Mouse (Mus musculus) cerebellum, adult 2 months (tissue): ENCODE measurements at regions not wholly inside any gene's neighbourhood (a gene's known extent, or its start where the extent isn't known, plus 50 kb on each side); places are given as distances from the start of the nearest gene placed in this dataset.

Source experiments
- DNase-seq, 2 experiments: peaks; one replicate each; pipeline ENCODE4 v3.0.0; 2021
- H3K27ac ChIP-seq: fragments of 200-500 bp; 2 replicates; pipeline ENCODE4 v1.5.1; 2012; ENCODE audit warnings: low read length, control low read depth, inconsistent platforms; ENCODE audit not compliant: insufficient read depth
- H3K27me3 ChIP-seq: fragments of 200-500 bp; 2 replicates; pipeline ENCODE4 v1.6.1; 2012; ENCODE audit warnings: inconsistent platforms, mild to moderate bottlenecking, low read length, moderate library complexity; ENCODE audit not compliant: control insufficient read depth, insufficient read depth
- H3K4me1 ChIP-seq: fragments of 200-500 bp; 2 replicates; pipeline ENCODE4 v1.6.1; 2011; ENCODE audit warnings: low read length; ENCODE audit not compliant: control insufficient read depth, insufficient read depth
- H3K4me3 ChIP-seq: fragments of 200-500 bp; replicated peaks from 2 replicates; pipeline ENCODE3; 2011; ENCODE audit warnings: mild to moderate bottlenecking, low read depth, low read length, control low read depth; ENCODE audit not compliant: insufficient read depth
- CTCF ChIP-seq: fragments of 200-500 bp; IDR thresholded peaks from 2 replicates; pipeline ENCODE4 v1.5.1; 2011; ENCODE audit warnings: low read depth, mild to moderate bottlenecking, control low read depth, low read length, moderate library complexity, borderline replicate concordance; ENCODE audit not compliant: insufficient read depth
- POLR2A ChIP-seq: fragments of 200-500 bp; IDR thresholded peaks from 2 replicates; pipeline ENCODE4 v1.6.1; 2011; ENCODE audit warnings: low read length, control low read depth, borderline replicate concordance; ENCODE audit not compliant: insufficient read depth
- WGBS: fragments of 180-500 bp; shearing (Covaris S2); methylation state at CpG from one replicate; pipeline ENCODE4 v1.1.7; 2018; 5-methylcytosine and 5-hydroxymethylcytosine counted together

GRCm38 (mm10) chr8:17704289-17704688 lies 1273.8 kb downstream of the Defb40 start:
- Histone ChIP-seq H3K4me1 (no peaks in the 10 kb centered on the region), H3K27me3 (no peaks in the 10 kb centered on the region), H3K4me3 (no peak overlapping the region), H3K27ac (no peak overlapping the region)
- TF ChIP-seq POLR2A (no peak), CTCF (no peak)
- DNase-seq: no peak
- WGBS: 75% methylated on average over 1 of the region's 1 CpGs

GRCm38 (mm10) chr8:17700362-17700761 lies 1277.7 kb downstream of the Defb40 start:
- Histone ChIP-seq H3K27me3 (no peaks in the 10 kb centered on the region), H3K4me3 (no peak overlapping the region), H3K4me1 (no peaks in the 10 kb centered on the region), H3K27ac (no peak overlapping the region)
- peak in 1 of 2 experiments; percentile 1 for DNase-seq
- WGBS: 64% methylated on average over 3 of the region's 3 CpGs
- TF ChIP-seq CTCF (no peak), POLR2A (no peak)

- no peak for TF ChIP-seq CTCF
- no peak for TF ChIP-seq POLR2A
- H3K27me3 ChIP-seq: no peaks in the 10 kb centered on the region
- H3K27ac ChIP-seq: no peak overlapping the region
- no peak for DNase-seq
- no peak overlapping the region for H3K4me3 ChIP-seq
- WGBS: 78% methylated on average over 4 of the region's 4 CpGs
- no peaks in the 10 kb centered on the region for H3K4me1 ChIP-seq
Measured at GRCm38 (mm10) chr8:17690074-17690848, 1287.8 kb downstream of the Defb40 start.

GRCm38 (mm10) chr8:17689641-17690040 lies 1288.4 kb downstream of the Defb40 start:
- WGBS: over 99% methylated on average over 3 of the region's 3 CpGs
- DNase-seq: no peak
- H3K4me1 ChIP-seq: no peaks in the 10 kb centered on the region
- TF ChIP-seq POLR2A (no peak), CTCF (no peak)
- H3K27ac ChIP-seq: no peak overlapping the region
- no peak overlapping the region for H3K4me3 ChIP-seq
- H3K27me3 ChIP-seq: no peaks in the 10 kb centered on the region

- Histone ChIP-seq H3K27me3 (no peaks in the 10 kb centered on the region; the same call in 1 of the 2 replicates), H3K27ac (no peak overlapping the region), H3K4me1 (no peaks in the 10 kb centered on the region), H3K4me3 (no peak overlapping the region)
- TF ChIP-seq POLR2A (no peak), CTCF (no peak)
- DNase-seq: no peak
- 81% methylated on average over 3 of the region's 3 CpGs for WGBS
Measured at GRCm38 (mm10) chr8:17687084-17687483, 1291.0 kb downstream of the Defb40 start.

GRCm38 (mm10) chr8:17664371-17665141 lies 1313.5 kb downstream of the Defb40 start:
- Histone ChIP-seq H3K4me1 (no peaks in the 10 kb centered on the region), H3K4me3 (no peak overlapping the region), H3K27me3 (no peaks in the 10 kb centered on the region), H3K27ac (no peak overlapping the region)
- TF ChIP-seq POLR2A: no peak
- peak; percentile 54; the same call in 1 of the 2 replicates for TF ChIP-seq CTCF
- peak; percentile 69 to 89 for DNase-seq
- WGBS: 30% methylated on average over 6 of the region's 6 CpGs

GRCm38 (mm10) chr8:17659753-17660361 lies 1318.2 kb downstream of the Defb40 start:
- Histone ChIP-seq H3K4me1 (no peaks in the 10 kb centered on the region), H3K27ac (no peak overlapping the region), H3K27me3 (no peaks in the 10 kb centered on the region), H3K4me3 (no peak overlapping the region)
- no peak for DNase-seq
- TF ChIP-seq CTCF (no peak), POLR2A (no peak)
- 81% methylated on average over 6 of the region's 6 CpGs for WGBS

- 7% methylated on average over 2 of the region's 2 CpGs for WGBS
- H3K4me1 ChIP-seq: no peaks in the 10 kb centered on the region
- no peak overlapping the region for H3K4me3 ChIP-seq
- TF ChIP-seq POLR2A (no peak), CTCF (no peak)
- H3K27ac ChIP-seq: no peak overlapping the region
- DNase-seq: no peak
- no peaks in the 10 kb centered on the region for H3K27me3 ChIP-seq
Measured at GRCm38 (mm10) chr8:17653786-17654185, 1324.3 kb downstream of the Defb40 start.
